Mouse (Mus musculus) erythroblast, embryonic 14.5 days (primary cell): Measurements from ENCODE around the gene Lats2. TPM values are rescaled to one million over a fixed set of nuclear protein-coding genes. Genes with fewer than 3 reads are reported as not detected.
"Not testable (repeated sequence)": the region's sequence is repeated elsewhere in the genome, so short reads cannot be mapped to it uniquely, and the experiment has no call there.

Source experiments
- H3K27me3 ChIP-seq: 2 replicates; pipeline ENCODE4 v1.6.1; 2012; ENCODE audit warnings: inconsistent platforms; ENCODE audit not compliant: control insufficient read depth
- H3K36me3 ChIP-seq: 2 replicates; pipeline ENCODE4 v1.6.1; 2012; ENCODE audit warnings: mild to moderate bottlenecking, inconsistent platforms; ENCODE audit not compliant: control insufficient read depth
- H3K4me1 ChIP-seq: 2 replicates; pipeline ENCODE4 v1.6.1; 2012; ENCODE audit warnings: inconsistent platforms; ENCODE audit not compliant: control insufficient read depth
- H3K4me3 ChIP-seq: replicated peaks from 2 replicates; pipeline ENCODE3; 2012; ENCODE audit warnings: moderate library complexity, mild to moderate bottlenecking, inconsistent platforms
- H3K9me3 ChIP-seq: 2 replicates; pipeline ENCODE4 v1.6.1; 2012; ENCODE audit warnings: low read length, inconsistent platforms, mixed read lengths; ENCODE audit not compliant: control insufficient read depth
- GATA1 ChIP-seq: IDR thresholded peaks from 2 replicates; pipeline ENCODE4 v1.6.1; 2012; ENCODE audit warnings: low read length, inconsistent platforms, mixed read lengths
- TAL1 ChIP-seq: IDR thresholded peaks from 3 replicates; pipeline ENCODE4 v1.6.1; 2012; ENCODE audit warnings: low read length, inconsistent platforms, mixed read lengths
- polyA plus RNA-seq: library from polyadenylated mRNA; stranded (reverse); fragments of >175 nt; gene quantifications from 2 replicates; pipeline ENCODE4 v1.2.3, GENCODE M21; 2012

Lats2 gene
- polyA plus RNA-seq, 1 experiment = 1.5 TPM

GRCm38 (mm10) chr14:57769102-57769501 lies 10.9 kb upstream of the Lats2 start:
- Histone ChIP-seq H3K9me3 (no peaks in the 10 kb centered on the region), H3K4me1 (no peaks in the 10 kb centered on the region), H3K27me3 (peaks cover 7% of the 10 kb centered on the region), H3K4me3 (no peak overlapping the region), H3K36me3 (no peaks in the 10 kb centered on the region)
- TF ChIP-seq TAL1 (no peak), GATA1 (no peak)

DNA sequence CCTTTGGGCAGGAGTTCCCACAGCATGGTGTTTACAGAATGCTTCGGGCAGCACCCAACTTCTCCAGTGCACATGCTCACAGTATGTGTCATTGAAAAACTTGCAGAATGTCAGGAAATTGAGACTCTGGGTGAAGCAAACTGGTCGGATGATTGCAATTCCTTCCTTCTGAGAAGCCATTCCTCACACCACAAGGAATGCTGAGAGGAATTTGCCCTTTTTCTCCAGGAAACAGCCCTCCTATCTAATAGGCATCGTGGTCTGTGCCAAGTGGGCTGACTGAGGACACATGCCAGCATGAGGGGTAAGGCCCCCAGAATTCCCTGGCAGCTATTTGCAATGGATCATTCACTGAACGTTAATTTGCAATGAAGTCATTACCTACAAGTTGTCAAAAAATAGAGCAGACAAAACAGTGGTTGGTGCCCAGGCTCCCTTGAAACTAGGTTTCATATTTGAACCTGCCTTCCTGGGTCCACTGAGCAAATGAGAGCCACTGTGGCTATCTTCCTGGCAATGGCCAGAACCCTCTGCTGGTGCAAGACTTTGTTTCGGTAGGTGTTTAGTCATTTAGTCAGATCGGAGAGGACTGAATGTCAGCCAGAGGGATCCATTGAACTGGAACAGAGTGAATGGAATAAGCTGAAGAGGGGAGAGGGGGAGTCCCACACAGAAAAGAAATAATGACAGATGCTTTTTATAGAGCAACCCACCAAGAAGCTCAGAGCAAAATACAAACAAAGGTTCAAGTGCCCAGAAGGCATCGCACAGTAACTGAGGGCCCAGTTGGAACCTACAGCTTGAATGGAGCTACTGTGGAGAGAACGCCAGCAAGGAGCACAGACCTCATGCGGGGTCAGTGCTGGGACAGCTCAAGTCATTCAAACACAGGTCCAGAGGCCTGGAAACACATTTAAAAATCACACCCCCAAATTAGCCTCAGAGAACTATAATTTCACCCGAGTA lies 2.5 kb upstream of the Lats2 start:
- no peak overlapping the region for H3K4me3 ChIP-seq
- TF ChIP-seq TAL1 (no peak), GATA1 (no peak)
- H3K9me3 ChIP-seq = peaks cover 3% of the 10 kb centered on the region
- H3K27me3 ChIP-seq = peaks cover 3% of the 10 kb centered on the region
- peaks cover 43% of the 10 kb centered on the region for H3K4me1 ChIP-seq
- H3K36me3 ChIP-seq = peaks cover under 1% of the 10 kb centered on the region

- Histone ChIP-seq H3K36me3 (peaks cover 9% of the 10 kb centered on the region), H3K27me3 (no peaks in the 10 kb centered on the region), H3K9me3 (peaks cover 7% of the 10 kb centered on the region), H3K4me3 (no peak overlapping the region), H3K4me1 (peaks cover 69% of the 10 kb centered on the region)
- TF ChIP-seq GATA1 (no peak), TAL1 (no peak)
Measured at GRCm38 (mm10) chr14:57756094-57756493, 2.1 kb downstream of the Lats2 start.

DNA sequence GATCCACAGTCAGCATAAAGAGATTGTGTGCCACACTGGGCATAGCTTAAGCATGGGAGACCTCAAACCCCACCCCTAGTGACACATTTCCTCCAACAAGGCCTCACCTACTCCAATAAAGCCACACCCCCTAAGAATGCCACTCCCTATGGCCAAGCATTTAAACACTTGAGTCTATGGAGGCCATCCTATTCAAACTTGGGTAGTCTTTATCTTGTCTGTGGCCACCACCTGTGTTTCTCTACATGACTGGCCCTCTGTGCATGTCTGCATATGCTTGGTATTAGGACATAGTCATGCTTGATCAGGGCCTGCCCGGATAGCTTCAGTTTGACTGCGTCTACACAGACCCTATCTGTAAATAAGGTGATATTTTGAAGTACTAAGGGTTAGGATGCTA lies 2.5 kb downstream of the Lats2 start:
- Histone ChIP-seq H3K36me3 (peaks cover 9% of the 10 kb centered on the region), H3K4me1 (peaks cover 72% of the 10 kb centered on the region), H3K27me3 (no peaks in the 10 kb centered on the region), H3K4me3 (no peak overlapping the region), H3K9me3 (peaks cover 7% of the 10 kb centered on the region)
- TF ChIP-seq GATA1 (no peak), TAL1 (peak; percentile 40; the same call in 2 of the 3 replicates)

GRCm38 (mm10) chr14:57753351-57753992 lies 4.7 kb downstream of the Lats2 start:
- Histone ChIP-seq H3K9me3 (peaks cover 7% of the 10 kb centered on the region), H3K4me3 (peak overlapping the region; percentile 28), H3K36me3 (peaks cover 9% of the 10 kb centered on the region), H3K4me1 (peaks cover 90% of the 10 kb centered on the region), H3K27me3 (no peaks in the 10 kb centered on the region)
- TF ChIP-seq TAL1 (peak; percentile 45; the same call in 1 of the 3 replicates), GATA1 (peak; percentile 43; the same call in 1 of the 2 replicates)

GRCm38 (mm10) chr14:57751006-57751405 lies 7.2 kb downstream of the Lats2 start:
- H3K9me3 ChIP-seq, H3K27me3 ChIP-seq, H3K36me3 ChIP-seq: not testable (repeated sequence)
- peaks cover 85% of the 10 kb centered on the region for H3K4me1 ChIP-seq
- peak overlapping the region; percentile 36 for H3K4me3 ChIP-seq

DNA sequence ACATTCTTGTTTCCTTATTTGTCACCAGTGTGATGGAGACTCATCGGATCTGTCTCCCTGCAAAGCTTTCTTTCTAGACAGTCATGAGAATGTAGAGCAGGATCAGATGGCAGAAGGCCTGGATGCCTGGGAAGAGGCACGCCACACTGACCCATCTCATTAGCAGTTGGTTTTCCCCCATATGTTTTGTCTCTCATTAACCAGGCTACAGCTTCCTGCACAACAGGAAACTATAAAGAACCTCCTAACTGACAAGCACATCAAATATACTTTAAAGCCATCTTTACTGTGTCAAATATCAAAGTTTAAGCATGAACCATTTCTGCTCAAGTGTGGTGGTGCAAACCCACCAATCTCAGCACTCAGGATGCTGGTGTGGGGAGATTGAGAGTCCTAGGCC lies 8.7 kb downstream of the Lats2 start:
- peaks cover 81% of the 10 kb centered on the region for H3K4me1 ChIP-seq
- H3K36me3 ChIP-seq = peaks cover 2% of the 10 kb centered on the region; the same call in 1 of the 2 replicates
- peaks cover 18% of the 10 kb centered on the region for H3K27me3 ChIP-seq
- H3K9me3 ChIP-seq = no peaks in the 10 kb centered on the region; the same call in 1 of the 2 replicates
- TF ChIP-seq GATA1 = no peak
- no peak for TF ChIP-seq TAL1
- H3K4me3 ChIP-seq = no peak overlapping the region

GRCm38 (mm10) chr14:57746001-57746771 lies 12.0 kb downstream of the Lats2 start, which contains the start of gene Gm49361:
Gene Gm49361, minus strand, starts transcription at chr14:57746103.
- Histone ChIP-seq H3K9me3 (no peaks in the 10 kb centered on the region; the same call in 1 of the 2 replicates), H3K4me3 (peak within 1 kb of the TSS; percentile 94), H3K4me1 (peaks cover 56% of the 10 kb centered on the region), H3K36me3 (no peaks in the 10 kb centered on the region; the same call in 1 of the 2 replicates), H3K27me3 (peaks cover 48% of the 10 kb centered on the region)
- no peak for TF ChIP-seq GATA1
- TF ChIP-seq TAL1 = no peak
